Mouse (Mus musculus): Measurements from ENCODE around the gene Nup88. TPM values are rescaled to one million over a fixed set of nuclear protein-coding genes. Genes with fewer than 3 reads are reported as not detected.

Nup88 gene
- 18.3 and 21.0 TPM in 2 replicates for polyA plus RNA-seq (2012; rRNA removed)

- Histone ChIP-seq H3K27me3 (ENCODE audit: control insufficient read depth, insufficient read depth, low read length) (no peaks in the 10 kb centered on the region), H3K36me3 (ENCODE audit: control insufficient read depth, insufficient read depth, low read length) (peaks cover 7% of the 10 kb centered on the region), H3K4me1 (ENCODE audit: control insufficient read depth, insufficient read depth, insufficient read length) (peaks cover 2% of the 10 kb centered on the region; the same call in 1 of the 2 replicates), H3K27ac (ENCODE audit: insufficient read depth, low read length) (peak within 1 kb of the TSS; percentile 87), H3K4me3 (ENCODE audit: extremely low read depth, insufficient read depth, insufficient read length) (peak within 1 kb of the TSS; percentile 92)
- DNase-seq (ENCODE audit: low read depth in 1 of 2, low spot score in 2 of 2), result peak; percentile 91 to 95
- TF ChIP-seq CTCF (IDR thresholded peaks at IDR 0.05; ENCODE audit: extremely low read depth, insufficient read depth, insufficient read length, insufficient replicate concordance), result no peak
- TF ChIP-seq POLR2A (IDR thresholded peaks at IDR 0.05; ENCODE audit: low read depth, low read length), result peak; percentile 84
- 0% methylated on average over 43 of the region's 43 CpGs for WGBS
Measured at GRCm38 (mm10) chr11:70969821-70970559, at the start of gene Nup88, which contains the start of gene Rpain. Nup88 (minus strand) TSS chr11:70969973. Rpain (plus strand) TSS chr11:70970213.

GRCm38 (mm10) chr11:71018416-71019200 is 48.8 kb upstream of the Nup88 start:
- Histone ChIP-seq H3K27ac (ENCODE audit: insufficient read depth, low read length) (peak overlapping the region; percentile 86), H3K4me1 (ENCODE audit: control insufficient read depth, insufficient read depth, insufficient read length) (peaks cover 7% of the 10 kb centered on the region), H3K36me3 (ENCODE audit: control insufficient read depth, insufficient read depth, low read length) (peaks cover 4% of the 10 kb centered on the region; the same call in 1 of the 2 replicates), H3K4me3 (ENCODE audit: extremely low read depth, insufficient read depth, insufficient read length) (peak overlapping the region; percentile 89), H3K27me3 (ENCODE audit: control insufficient read depth, insufficient read depth, low read length) (no peaks in the 10 kb centered on the region)
- DNase-seq (ENCODE audit: low read depth in 1 of 2, low spot score in 2 of 2), result no peak
- 6% methylated on average over 28 of the region's 28 CpGs for WGBS
- TF ChIP-seq POLR2A (IDR thresholded peaks at IDR 0.05; ENCODE audit: low read depth, low read length), result no peak; the same call in 1 of the 2 replicates
- TF ChIP-seq CTCF (IDR thresholded peaks at IDR 0.05; ENCODE audit: extremely low read depth, insufficient read depth, insufficient read length, insufficient replicate concordance), result no peak

- H3K4me1 ChIP-seq (ENCODE audit: control insufficient read depth, insufficient read depth, insufficient read length), result peaks cover 5% of the 10 kb centered on the region; the same call in 1 of the 2 replicates
- H3K27ac ChIP-seq (ENCODE audit: insufficient read depth, low read length), result no peak overlapping the region
- peaks cover 11% of the 10 kb centered on the region for H3K36me3 ChIP-seq (ENCODE audit: control insufficient read depth, insufficient read depth, low read length)
Measured at GRCm38 (mm10) chr11:71017051-71017450, 47.3 kb upstream of the Nup88 start.

GRCm38 (mm10) chr11:71012743-71013142 is 43.0 kb upstream of the Nup88 start:
- DNase-seq (ENCODE audit: low read depth in 1 of 2, low spot score in 2 of 2), result no peak

More at GRCm38 (mm10) chr11:71017051-71017450, 47.3 kb upstream of the Nup88 start:
- DNase-seq (ENCODE audit: low read depth in 1 of 2, low spot score in 2 of 2), result no peak
- H3K27me3 ChIP-seq (ENCODE audit: control insufficient read depth, insufficient read depth, low read length), result no peaks in the 10 kb centered on the region
- 96% methylated on average over 1 of the region's 1 CpGs for WGBS
- no peak overlapping the region for H3K4me3 ChIP-seq (ENCODE audit: extremely low read depth, insufficient read depth, insufficient read length)
- TF ChIP-seq POLR2A (IDR thresholded peaks at IDR 0.05; ENCODE audit: low read depth, low read length) (no peak), CTCF (IDR thresholded peaks at IDR 0.05; ENCODE audit: extremely low read depth, insufficient read depth, insufficient read length, insufficient replicate concordance) (no peak)

GRCm38 (mm10) chr11:71008321-71008720 is 38.5 kb upstream of the Nup88 start:
- Histone ChIP-seq H3K27me3 (ENCODE audit: control insufficient read depth, insufficient read depth, low read length) (no peaks in the 10 kb centered on the region), H3K4me3 (ENCODE audit: extremely low read depth, insufficient read depth, insufficient read length) (no peak overlapping the region), H3K27ac (ENCODE audit: insufficient read depth, low read length) (no peak overlapping the region), H3K36me3 (ENCODE audit: control insufficient read depth, insufficient read depth, low read length) (peaks cover 25% of the 10 kb centered on the region), H3K4me1 (ENCODE audit: control insufficient read depth, insufficient read depth, insufficient read length) (no peaks in the 10 kb centered on the region; the same call in none of the 2 replicates)
- no peak for DNase-seq (ENCODE audit: low read depth in 1 of 2, low spot score in 2 of 2)
- TF ChIP-seq POLR2A (IDR thresholded peaks at IDR 0.05; ENCODE audit: low read depth, low read length), result no peak
- no peak for TF ChIP-seq CTCF (IDR thresholded peaks at IDR 0.05; ENCODE audit: extremely low read depth, insufficient read depth, insufficient read length, insufficient replicate concordance)
- 81% methylated on average over 3 of the region's 3 CpGs for WGBS

More at GRCm38 (mm10) chr11:71012743-71013142, 43.0 kb upstream of the Nup88 start:
- Histone ChIP-seq H3K4me3 (ENCODE audit: extremely low read depth, insufficient read depth, insufficient read length) (no peak overlapping the region), H3K27me3 (ENCODE audit: control insufficient read depth, insufficient read depth, low read length) (no peaks in the 10 kb centered on the region), H3K4me1 (ENCODE audit: control insufficient read depth, insufficient read depth, insufficient read length) (no peaks in the 10 kb centered on the region), H3K36me3 (ENCODE audit: control insufficient read depth, insufficient read depth, low read length) (peaks cover 27% of the 10 kb centered on the region), H3K27ac (ENCODE audit: insufficient read depth, low read length) (no peak overlapping the region)
- WGBS, result 94% methylated on average over 7 of the region's 7 CpGs
- TF ChIP-seq POLR2A (IDR thresholded peaks at IDR 0.05; ENCODE audit: low read depth, low read length) (no peak), CTCF (IDR thresholded peaks at IDR 0.05; ENCODE audit: extremely low read depth, insufficient read depth, insufficient read length, insufficient replicate concordance) (no peak)

GRCm38 (mm10) chr11:71007831-71008230 is 38.1 kb upstream of the Nup88 start:
- Histone ChIP-seq H3K36me3 (ENCODE audit: control insufficient read depth, insufficient read depth, low read length) (peaks cover 23% of the 10 kb centered on the region), H3K27me3 (ENCODE audit: control insufficient read depth, insufficient read depth, low read length) (no peaks in the 10 kb centered on the region), H3K4me3 (ENCODE audit: extremely low read depth, insufficient read depth, insufficient read length) (no peak overlapping the region), H3K4me1 (ENCODE audit: control insufficient read depth, insufficient read depth, insufficient read length) (no peaks in the 10 kb centered on the region; the same call in none of the 2 replicates), H3K27ac (ENCODE audit: insufficient read depth, low read length) (no peak overlapping the region)
- DNase-seq (ENCODE audit: low read depth in 1 of 2, low spot score in 2 of 2), result no peak
- TF ChIP-seq CTCF (IDR thresholded peaks at IDR 0.05; ENCODE audit: extremely low read depth, insufficient read depth, insufficient read length, insufficient replicate concordance), result no peak
- 89% methylated on average over 7 of the region's 7 CpGs for WGBS

Data from spleen, adult 2 months (tissue).